Mouse (Mus musculus) cerebellum, adult 8-10 months (tissue): Measurements from ENCODE around the gene Jarid2.

Source experiments
- DNase-seq: peaks from one replicate; pipeline ENCODE4 v3.0.0; 2022

The Jarid2 gene

DNA sequence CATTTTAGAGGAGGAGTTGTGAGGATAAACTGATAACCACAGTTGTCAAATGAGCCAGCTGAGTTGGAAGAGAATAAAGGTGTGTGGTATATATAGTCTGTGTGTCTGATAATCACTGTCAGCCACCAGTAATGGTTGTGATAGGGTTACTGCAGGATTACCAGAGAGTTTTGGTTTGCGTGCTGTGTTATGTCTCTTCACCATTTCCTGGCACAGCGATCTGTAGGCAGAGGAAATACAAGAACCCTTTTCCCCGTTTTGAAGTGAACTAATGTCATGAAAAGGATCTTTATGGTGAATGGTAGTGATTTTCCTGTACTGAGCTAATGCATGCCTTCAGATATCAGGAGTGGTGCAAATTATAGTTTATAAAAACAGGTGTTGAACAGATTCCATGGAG is 122.8 kb downstream of the Jarid2 start:
- DNase-seq = no peak

DNA sequence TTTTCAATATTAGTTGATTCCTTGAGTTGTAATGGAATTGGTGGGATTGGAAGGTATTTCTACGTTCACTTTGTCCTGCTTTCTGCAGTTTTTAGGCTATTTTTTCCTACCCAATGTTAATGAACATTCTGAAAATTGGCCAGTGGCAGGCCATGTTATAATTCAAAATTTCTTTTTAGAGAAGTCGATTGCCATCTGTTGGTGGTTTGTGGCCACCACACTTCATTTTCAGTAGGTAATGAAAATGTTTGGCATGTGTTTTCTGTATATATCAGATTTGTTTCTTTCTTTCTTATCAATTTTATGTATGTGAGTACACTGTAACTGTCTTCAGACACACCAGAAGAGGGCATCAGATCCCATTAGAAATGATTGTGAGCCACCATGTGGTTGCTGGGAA is 136.3 kb downstream of the Jarid2 start:
- DNase-seq = no peak

DNA sequence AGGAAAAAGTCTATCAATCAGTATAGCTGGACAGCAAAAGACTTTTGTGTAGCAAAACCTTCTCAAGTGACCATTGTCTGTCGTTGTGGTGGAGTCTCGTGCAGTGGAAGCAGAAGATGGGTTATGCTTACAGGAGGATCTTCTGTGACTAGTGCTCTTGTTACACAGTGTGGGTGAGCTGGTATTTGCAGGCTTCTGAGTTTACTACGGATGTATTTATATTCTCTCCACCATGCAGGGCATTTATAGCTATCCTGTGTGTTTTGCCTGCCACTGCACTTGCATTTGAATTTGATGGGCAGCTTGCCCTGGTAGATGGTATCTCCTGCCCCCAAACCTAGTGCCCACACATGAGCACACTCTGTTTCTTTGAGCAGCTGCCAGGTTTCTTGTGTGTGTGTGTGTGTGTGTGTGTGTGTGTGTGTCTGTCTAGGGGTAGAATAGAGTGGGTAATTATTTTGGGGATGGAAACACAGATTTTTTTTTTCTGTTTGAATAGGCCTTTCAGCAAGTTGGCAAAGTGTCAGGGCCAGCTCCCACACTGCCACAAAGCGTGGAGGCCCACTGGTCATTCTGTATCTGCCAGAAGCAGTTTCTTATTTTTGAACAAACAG is 138.9 kb downstream of the Jarid2 start:
- peak; percentile 26 for DNase-seq

DNA sequence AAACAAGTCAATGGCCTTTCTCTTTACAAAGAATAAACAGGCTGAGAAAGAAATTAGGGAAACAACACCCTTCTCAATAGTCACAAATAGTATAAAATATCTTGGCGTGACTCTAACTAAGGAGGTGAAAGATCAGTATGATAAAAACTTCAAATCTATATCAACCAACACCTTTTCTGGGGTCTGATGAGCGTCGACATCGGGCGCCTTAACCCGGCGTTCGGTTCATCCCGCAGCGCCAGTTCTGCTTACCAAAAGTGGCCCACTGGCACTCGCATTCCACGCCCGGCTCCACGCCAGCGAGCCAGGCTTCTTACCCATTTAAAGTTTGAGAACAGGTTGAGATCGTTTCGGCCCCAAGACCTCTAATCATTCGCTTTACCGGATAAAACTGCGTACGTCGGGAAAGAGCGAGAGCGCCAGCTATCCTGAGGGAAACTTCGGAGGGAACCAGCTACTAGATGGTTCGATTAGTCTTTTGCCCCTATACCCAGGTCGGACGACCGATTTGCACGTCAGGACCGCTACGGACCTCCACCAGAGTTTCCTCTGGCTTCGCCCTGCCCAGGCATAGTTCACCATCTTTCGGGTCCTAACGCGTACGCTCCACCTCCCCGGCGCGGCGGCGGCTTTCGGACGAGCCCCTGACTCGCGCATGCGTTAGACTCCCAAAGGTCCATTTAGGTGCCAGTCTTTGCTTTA is 140.3 kb downstream of the Jarid2 start:
- peak; percentile 99 for DNase-seq

DNA sequence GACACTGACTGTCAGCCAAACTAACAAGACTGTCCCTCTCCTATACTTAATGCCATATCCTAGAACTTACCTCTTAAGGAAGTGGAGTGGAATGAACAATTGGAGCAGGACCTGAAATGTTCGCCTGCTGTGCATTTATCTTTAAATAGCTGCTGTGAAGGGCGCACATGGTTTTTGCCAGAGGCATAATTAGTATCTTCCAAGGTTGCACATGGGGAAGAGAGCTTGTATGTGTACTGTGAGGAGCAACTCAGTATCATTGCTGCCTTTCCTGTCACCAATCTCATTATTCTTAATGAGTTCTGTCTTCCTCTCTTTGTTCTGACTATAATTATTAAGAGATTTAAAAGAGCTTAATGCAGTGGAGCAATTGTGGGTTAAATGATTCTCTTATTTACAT is 147.5 kb downstream of the Jarid2 start:
- no peak for DNase-seq

DNA sequence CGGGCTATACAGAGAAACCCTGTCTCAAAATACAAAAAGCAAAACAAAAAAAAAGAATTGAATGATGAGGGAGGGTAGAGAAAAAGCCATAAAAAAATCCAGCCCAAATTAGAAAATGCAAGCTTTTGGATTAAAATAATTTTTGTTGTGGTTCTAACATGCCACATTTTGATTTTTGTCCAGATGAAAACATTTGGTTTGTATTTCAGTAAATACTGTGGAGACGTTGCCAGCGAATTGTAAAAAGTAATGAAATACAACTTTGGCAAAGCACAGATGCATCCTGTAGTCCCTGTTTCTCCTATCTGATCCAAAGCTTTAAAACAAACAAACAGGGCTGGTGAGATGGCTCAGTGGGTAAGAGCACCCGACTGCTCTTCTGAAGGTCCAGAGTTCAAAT is 151.7 kb downstream of the Jarid2 start:
- DNase-seq = no peak

DNA sequence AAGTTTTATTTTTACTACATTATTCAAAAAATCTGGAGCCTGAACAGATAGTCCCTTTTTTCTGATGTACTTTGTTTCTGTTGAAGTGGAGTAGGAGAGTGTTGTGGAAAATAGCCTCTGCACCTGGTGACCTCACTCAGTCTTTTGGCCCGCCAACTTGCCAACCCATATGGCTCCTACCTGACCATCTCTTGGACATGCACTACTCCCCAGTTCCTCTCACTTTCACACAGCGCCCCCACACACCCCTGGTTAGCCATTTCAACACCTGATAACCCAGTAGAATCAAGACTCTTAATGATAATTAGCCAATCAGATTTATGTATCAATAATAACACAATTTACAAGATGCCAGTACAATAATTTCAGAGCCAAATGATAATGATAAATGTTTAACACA is 156.9 kb downstream of the Jarid2 start:
- DNase-seq = peak; percentile 63

DNA sequence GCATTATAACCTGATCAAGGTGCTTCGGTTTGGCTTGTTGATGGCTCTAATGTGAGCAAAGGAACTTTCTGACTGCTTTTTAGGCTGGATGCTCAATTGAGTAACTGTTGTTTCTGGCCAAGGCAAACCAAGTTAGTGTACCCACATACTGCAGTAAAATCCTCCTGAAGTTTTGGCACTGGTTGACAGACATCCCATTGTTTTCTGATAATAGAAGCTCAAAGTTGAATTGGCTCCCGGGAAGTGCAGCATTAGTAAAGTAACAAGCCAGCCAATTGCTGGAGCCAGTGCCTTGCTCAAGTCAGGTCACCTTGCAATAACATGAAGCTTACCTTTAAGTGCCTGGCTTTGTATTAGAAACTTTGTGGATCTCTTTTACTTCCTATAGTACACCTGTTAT is 161.3 kb downstream of the Jarid2 start:
- DNase-seq = no peak

DNA sequence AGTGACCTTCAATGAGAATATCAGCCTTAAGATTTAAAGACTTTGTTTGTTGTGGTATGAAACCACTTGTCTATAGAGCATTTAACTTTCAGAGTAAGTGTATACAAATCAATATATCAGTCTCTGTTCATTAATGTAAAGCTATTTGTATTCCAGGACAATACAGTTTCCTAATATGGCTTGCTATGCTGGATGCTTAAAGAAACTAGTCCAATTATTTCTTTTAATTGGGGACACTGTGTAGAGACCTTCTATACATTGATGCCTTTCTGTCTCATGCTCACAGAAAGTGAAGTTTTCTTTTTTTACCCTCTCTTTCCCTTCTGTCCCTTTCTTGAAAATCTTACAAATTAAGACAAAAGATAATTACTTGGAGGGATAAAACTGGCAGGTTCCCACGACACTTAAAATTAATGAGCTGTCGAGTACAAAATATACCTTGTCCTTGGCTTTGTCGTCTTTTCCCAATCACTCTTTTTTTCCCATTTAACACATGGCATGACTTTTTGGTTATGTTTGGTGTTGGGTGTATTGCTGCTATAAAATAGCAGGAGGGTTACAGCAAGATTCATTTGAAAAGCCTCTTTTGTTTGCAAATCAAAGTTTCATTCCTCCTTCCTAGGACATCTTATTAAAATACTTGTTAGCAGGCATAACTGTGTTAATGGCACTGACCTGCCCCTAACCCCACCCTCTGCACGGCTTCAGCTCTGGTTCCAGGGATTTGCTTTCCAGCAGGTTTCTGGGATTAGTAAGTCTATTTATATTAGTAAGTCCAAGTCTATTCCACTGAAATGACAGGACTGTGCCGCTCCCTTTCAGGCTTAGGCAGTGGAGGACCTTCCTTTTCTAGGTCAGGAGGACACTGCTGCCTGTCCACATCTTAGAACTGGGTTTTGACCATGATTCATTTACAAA is 162.8 kb downstream of the Jarid2 start:
- DNase-seq = no peak

DNA sequence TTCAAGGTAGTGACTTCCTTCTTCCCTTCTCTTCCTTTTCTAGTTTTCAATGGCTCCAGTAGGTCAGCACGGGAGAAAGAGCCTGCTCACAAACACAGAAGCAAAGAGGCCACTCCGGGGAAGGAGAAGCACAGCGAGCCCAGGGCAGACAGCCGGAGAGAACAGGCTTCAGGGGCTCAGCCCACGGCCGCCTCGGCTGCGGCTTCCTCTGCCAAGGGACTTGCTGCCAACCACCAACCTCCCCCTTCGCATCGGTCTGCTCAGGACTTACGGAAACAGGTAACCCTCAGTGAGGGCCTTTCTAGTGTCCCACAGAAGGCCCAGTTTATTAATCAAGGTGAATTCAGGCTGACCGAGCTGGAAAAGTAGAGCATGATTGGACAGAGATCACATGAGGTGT is 166.9 kb downstream of the Jarid2 start:
- DNase-seq = no peak

DNA sequence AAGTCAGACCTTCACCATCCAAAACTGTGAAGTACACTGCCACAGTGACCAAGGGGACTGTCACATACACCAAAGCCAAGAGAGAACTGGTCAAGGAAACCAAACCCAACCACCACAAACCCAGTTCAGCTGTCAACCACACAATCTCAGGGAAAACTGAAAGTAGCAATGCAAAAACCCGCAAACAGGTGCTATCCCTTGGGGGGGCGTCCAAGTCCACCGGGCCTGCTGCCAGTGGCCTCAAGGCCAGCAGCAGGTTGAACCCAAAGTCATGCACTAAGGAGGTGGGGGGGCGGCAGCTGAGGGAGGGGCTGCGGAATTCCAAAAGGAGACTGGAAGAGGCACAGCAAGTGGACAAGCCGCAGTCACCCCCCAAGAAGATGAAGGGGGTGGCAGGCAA is 173.0 kb downstream of the Jarid2 start:
- no peak for DNase-seq

DNA sequence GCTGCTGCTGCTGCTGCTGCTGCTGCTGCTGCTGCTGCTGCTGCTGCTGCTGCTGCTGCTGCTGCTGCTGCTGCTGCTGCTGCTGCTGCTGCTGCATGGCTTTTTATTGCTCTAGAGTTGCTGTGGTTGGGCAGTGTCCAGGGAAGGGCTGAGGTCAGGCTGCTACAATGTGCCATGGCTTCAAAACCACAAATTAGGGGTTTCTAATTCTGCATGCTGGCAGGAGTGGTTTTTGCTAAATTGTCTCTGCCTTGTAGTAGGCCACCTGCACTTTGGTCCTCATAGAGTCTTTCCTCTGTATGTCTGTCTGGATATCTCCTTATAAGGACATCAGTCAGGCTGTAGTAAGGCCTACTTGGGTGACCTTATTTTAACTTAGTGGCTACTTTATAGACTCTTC is 174.1 kb downstream of the Jarid2 start:
- DNase-seq = no peak

DNA sequence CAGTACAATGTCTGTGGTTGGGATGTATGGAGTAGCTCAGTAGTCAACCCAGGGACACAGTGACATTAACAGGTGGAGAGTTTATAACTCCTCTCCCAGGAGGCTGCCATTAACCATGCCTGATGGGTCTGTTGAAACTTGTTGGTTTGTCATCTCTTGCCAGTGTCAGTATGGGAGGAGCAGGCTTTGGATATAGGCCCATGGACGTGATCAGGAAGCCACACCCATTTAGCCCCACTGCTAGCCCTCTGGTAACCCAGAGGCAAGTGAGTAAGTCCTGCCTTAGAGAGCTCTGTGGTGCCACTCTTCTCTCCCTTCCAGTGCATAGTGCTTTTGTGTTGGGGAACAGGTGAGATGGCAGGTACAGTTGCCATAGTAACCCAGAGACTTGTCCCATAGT is 175.0 kb downstream of the Jarid2 start:
- no peak for DNase-seq

DNA sequence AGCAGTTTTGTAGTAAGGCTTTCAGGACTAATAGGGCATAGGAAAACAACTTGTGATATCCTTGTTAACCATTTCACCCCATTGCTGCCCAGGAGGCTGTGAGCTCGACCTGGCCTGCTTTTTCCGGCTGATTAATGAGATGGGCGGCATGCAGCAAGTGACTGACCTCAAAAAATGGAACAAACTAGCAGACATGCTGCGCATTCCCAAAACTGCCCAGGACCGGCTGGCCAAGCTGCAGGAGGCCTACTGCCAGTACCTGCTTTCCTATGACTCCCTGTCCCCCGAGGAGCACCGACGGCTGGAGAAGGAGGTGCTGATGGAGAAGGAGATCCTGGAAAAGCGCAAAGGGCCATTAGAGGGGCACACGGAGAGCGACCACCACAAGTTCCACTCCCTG is 176.9 kb downstream of the Jarid2 start:
- DNase-seq = peak; percentile 75

DNA sequence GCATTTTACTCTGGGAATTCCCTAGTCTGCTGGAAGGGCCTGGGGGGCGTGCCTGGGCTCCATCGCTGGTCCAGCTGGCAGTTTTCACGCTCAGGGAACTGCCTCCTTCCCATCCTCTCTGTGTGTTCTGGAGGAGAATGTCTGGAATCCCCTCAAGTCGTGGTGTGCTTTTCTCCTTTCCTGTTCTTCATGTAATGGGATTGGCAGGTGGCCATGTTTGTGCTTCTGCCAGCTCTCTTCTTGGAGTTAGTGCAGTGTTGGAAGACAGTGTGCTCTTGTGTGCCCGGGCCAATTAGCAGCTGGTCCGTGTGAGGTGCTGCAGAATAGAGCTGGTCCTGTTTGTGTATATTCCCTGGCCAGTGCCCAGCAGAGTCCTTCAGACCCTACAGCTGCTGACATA is 178.4 kb downstream of the Jarid2 start:
- DNase-seq = peak; percentile 83

DNA sequence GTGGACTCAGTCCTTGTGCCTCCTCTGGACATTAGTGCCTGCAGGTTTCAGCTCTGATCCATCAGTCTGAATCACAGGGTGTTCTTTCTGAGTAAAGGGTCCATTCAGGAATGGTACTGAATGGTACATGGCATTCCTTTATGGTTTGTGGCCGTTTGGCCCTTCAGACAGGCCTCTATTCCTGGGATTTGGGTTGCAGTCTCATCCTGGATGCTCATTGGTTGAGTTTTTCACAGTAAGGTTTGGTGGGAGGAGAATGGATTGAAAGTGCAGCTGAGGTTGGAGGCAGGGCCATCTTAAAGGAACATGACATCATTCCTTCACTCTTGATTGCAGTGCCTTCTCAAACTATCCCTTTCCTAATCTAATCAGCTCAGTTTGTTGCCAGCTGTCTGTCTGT is 179.5 kb downstream of the Jarid2 start:
- DNase-seq = no peak

DNA sequence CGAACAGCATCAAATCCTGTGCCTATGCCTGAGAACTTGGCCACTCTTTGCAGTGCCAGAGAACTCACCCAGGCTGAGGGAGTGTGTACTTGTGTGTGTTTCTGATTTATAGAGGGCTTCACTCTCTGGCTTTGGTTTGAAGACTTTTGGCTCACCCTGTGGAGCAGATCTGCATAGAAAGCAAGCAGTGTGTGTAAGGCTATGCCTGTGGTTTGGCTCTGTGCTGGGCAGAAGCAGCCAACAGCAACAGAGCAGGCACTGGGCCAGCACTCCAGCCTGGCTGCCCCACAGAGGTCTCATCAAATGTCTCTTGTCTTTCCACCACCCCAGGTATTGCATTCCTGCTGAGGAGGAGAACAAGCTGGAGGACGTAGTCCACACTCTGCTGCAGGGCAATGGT is 183.6 kb downstream of the Jarid2 start:
- DNase-seq = peak; percentile 58

DNA sequence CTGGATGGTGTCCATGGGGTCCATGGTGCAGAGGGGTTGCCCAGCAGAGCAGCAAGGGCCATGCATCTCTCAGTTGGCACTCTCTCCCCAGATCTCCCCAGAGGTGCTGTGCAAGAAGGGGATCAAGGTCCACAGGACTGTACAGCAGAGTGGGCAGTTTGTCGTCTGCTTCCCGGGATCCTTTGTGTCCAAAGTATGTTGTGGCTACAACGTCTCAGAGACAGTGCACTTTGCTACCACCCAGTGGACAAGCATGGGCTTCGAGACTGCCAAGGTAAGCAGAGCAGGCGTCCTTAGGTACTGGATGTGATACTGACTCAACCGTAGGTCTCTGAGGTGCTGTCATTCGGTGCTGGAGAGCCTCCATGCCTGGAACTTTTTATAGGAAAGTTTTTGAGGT is 184.3 kb downstream of the Jarid2 start:
- DNase-seq = no peak

DNA sequence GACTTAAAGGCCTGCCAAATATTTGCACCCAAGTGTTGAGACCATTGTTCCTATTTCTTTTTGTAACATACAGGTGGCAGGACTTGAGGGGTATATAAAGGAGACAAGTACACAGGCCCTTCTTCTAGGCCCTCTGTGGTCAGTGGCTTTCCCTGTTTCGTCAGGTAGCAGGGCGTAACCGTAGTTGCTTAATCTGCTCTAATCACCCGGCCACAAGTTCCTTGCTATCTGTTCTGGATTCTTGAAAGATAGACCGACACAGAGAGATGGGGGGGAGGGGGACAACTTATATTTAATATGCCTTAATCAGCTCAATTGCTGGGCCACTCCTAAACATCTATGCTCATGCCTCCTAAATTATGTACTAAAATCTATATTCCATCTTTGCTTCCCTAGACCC is 186.1 kb downstream of the Jarid2 start:
- DNase-seq = no peak

DNA sequence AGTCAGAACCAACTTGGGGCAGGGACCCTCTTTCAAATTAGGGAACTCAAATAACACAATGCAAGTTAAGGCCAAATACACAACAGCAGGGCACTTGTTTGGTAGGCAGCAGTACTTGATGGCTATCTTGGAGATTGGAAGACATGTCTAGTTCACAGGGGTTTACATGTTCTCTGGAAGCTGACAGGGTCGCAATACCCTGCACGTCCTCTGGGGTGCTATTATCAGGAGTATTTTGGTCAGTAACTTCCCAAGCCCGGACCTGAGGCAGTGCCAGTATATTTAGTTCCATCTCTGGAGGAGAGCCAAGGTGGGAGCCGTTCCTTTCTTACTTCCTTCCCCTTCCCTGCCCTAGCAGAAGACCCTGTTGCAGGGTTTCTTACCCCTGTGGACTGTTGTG is 186.7 kb downstream of the Jarid2 start:
- DNase-seq = no peak

DNA sequence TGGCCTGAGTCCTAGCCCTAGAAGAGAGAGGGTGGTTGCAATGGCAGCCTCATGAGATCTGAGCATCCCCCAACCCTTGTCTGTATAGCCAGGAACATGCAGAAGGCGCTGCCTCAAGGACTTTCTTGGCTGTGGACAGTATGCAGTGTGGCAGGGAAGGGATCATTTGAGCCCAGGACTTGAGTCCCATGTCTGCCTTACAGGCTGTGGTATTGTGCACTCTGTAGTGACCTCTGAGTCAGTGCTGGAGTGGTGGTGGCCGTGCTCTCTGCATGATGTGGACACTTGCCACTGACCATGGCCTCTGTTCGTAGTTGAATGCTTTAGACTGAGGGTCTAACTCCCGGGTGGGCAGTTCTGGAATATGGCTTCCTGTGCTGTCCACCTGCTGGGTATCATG is 187.9 kb downstream of the Jarid2 start:
- no peak for DNase-seq

DNA sequence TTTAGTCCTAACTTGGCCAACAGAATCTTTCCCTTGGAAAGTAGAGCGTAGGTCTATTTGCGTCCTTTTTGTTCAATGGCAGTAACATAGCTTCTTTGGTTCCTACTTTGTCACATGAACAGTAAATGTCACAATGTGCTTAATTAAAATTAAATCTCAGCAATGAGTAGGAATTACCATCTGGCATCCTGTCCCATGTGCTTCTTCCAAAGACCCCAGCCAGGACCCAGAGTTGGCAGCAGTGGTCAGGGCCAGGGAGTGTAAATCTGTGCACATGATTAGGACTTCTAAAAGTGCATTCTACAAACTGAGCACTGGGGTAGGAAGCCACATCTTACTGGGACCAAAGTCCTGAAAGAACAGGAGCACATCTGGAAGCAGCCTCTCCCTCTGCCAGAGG is 189.0 kb downstream of the Jarid2 start:
- no peak for DNase-seq

DNA sequence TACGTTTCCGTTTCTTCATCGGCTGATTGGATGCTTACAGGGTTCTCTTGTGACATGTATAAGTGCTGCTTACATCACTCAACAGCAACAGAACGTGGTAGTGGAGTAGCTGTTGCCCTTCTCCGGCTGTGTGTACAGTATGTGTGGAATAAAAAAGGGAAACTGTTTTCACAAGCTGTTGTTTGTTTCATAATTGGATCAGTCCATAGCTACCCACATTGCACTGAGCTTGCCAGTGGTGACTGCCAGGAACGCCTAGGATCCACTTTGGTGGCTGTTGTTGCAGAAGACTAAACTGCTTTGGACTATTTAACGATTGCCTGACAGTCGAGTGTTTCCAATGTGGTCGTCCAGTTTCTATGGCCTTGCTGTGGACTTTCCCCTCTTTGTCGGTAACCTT is 191.8 kb downstream of the Jarid2 start:
- DNase-seq = no peak

DNA sequence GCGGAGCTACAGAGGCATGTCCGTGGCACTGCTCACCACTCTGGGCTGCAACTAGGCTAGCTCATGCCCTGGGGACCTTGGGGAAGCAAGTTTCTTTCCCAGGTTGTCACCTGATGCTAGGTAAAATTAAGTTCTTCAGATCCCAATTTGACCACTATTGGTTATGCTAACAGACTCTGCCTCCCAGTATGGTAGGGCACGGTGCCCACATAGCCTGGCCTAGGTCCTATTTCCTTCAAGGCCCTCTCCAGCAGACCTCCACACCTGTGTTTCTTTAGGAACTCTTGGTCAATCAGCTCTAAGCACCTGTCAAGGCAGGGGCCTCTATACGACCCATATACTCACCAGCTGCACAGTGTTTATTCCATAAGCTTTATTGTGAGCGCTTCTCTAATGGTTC is 192.4 kb downstream of the Jarid2 start:
- DNase-seq = no peak
